Mouse (Mus musculus) stomach, postnatal 0 days (tissue): ENCODE results near the gene AC109138.7. TPM values are rescaled to one million over a fixed set of nuclear protein-coding genes. Genes with fewer than 3 reads are reported as not detected.

ENCODE experiments used
- ATAC-seq: fragments of 200-750 bp; cut with Nextera tagmentation; 2 replicates; pipeline ENCODE4 v1.8.0; 2017; ENCODE audit not compliant: low FRiP score, low TSS enrichment
- DNase-seq: peaks from one replicate; pipeline ENCODE4 v3.0.0-alpha.2; 2016; ENCODE audit warnings: low spot score
- H3K27ac ChIP-seq: fragments of 300-500 bp; sonication (generic); replicated peaks from 2 replicates; pipeline ENCODE4 v1.5.1; 2014; ENCODE audit warnings: mild to moderate bottlenecking, control low read depth
- H3K27me3 ChIP-seq: fragments of 300-500 bp; sonication (generic); 2 replicates; pipeline ENCODE4 v1.6.1; 2014; ENCODE audit warnings: low read length; ENCODE audit not compliant: control insufficient read depth, insufficient read depth
- H3K36me3 ChIP-seq: fragments of 300-500 bp; sonication (generic); 2 replicates; pipeline ENCODE4 v1.6.1; 2014; ENCODE audit warnings: low read length, mixed read lengths; ENCODE audit not compliant: control insufficient read depth, insufficient read depth
- H3K4me1 ChIP-seq: fragments of 300-500 bp; sonication (generic); replicated peaks from 2 replicates; pipeline ENCODE4 v1.6.1; 2014; ENCODE audit warnings: antibody characterized with exemption; ENCODE audit not compliant: control insufficient read depth, insufficient read depth
- H3K4me2 ChIP-seq: fragments of 300-500 bp; sonication (generic); replicated peaks from 2 replicates; pipeline ENCODE4 v1.6.1; 2014; ENCODE audit warnings: low read depth, mild to moderate bottlenecking, control low read depth, moderate library complexity
- H3K4me3 ChIP-seq: fragments of 300-500 bp; sonication (generic); 2 replicates; pipeline ENCODE4 v1.5.1; 2014; ENCODE audit warnings: low read depth, low read length, control low read depth
- H3K9ac ChIP-seq: fragments of 300-500 bp; sonication (generic); 2 replicates; pipeline ENCODE4 v1.6.1; 2014; ENCODE audit warnings: mild to moderate bottlenecking, low read length, control low read depth, mixed read lengths
- H3K9me3 ChIP-seq: fragments of 300-500 bp; sonication (generic); 2 replicates; pipeline ENCODE4 v1.6.1; 2016; ENCODE audit warnings: low read length; ENCODE audit not compliant: control insufficient read depth
- CTCF ChIP-seq: IDR thresholded peaks from 2 replicates; pipeline ENCODE4 v1.5.1; 2016; ENCODE audit warnings: antibody characterized with exemption, low read depth, mild to moderate bottlenecking, moderate library complexity
- EP300 ChIP-seq: optimal IDR thresholded peaks from 2 replicates; pipeline ENCODE3; 2016; ENCODE audit warnings: antibody characterized with exemption
- WGBS: fragments of 180-500 bp; shearing (Covaris S2); extraction: QIAGEN DNeasy Blood & Tissue Kit; methylation state at CpG from one replicate; pipeline ENCODE4 v1.1.7; 2014; 5-methylcytosine and 5-hydroxymethylcytosine counted together
- microRNA-seq: library from miRNA; unstranded; fragments of <30 nt; microRNA quantifications from one replicate; pipeline ENCODE4, GENCODE M21; 2016
- polyA plus RNA-seq: library from polyadenylated mRNA; unstranded; fragments of >200 nt; fragmentation: Nextera tagmentation; extraction: Ambion mirVana; gene quantifications from 2 replicates; pipeline ENCODE4 v1.2.1, GENCODE M21; 2015

Gene AC109138.7
- polyA plus RNA-seq, 1 experiment from 2014 or later = not detected

GRCm38 (mm10) chr19:4270972-4271371 is 56.8 kb downstream of the AC109138.7 start:
- H3K36me3 ChIP-seq = no peaks in the 10 kb centered on the region
- no peak overlapping the region for H3K4me2 ChIP-seq
- no peak for DNase-seq
- no peak for ATAC-seq
- no peaks in the 10 kb centered on the region for H3K4me1 ChIP-seq
- H3K27me3 ChIP-seq = no peaks in the 10 kb centered on the region
- no peak overlapping the region for H3K4me3 ChIP-seq
- no peaks in the 10 kb centered on the region for H3K9me3 ChIP-seq
- no peak overlapping the region for H3K9ac ChIP-seq
- 96% methylated on average over 11 of the region's 11 CpGs for WGBS
- H3K27ac ChIP-seq = no peak overlapping the region
- TF ChIP-seq EP300 (no peak), CTCF (no peak)

- 95% methylated on average over 1 of the region's 1 CpGs for WGBS
- TF ChIP-seq CTCF (peak; percentile 58), EP300 (no peak)
- Histone ChIP-seq H3K4me1 (no peaks in the 10 kb centered on the region), H3K9ac (no peak overlapping the region), H3K4me2 (no peak overlapping the region), H3K4me3 (no peak overlapping the region), H3K36me3 (no peaks in the 10 kb centered on the region), H3K27ac (no peak overlapping the region), H3K9me3 (no peaks in the 10 kb centered on the region), H3K27me3 (no peaks in the 10 kb centered on the region)
- ATAC-seq = no peak
- peak; percentile 50 for DNase-seq
Measured at GRCm38 (mm10) chr19:4279487-4279886, 65.3 kb downstream of the AC109138.7 start.

GRCm38 (mm10) chr19:4280425-4280824 is 66.3 kb downstream of the AC109138.7 start:
- WGBS = 91% methylated on average over 9 of the region's 9 CpGs
- Histone ChIP-seq H3K4me2 (no peak overlapping the region), H3K9ac (no peak overlapping the region), H3K4me1 (no peaks in the 10 kb centered on the region), H3K36me3 (no peaks in the 10 kb centered on the region), H3K9me3 (no peaks in the 10 kb centered on the region), H3K27ac (no peak overlapping the region), H3K27me3 (no peaks in the 10 kb centered on the region), H3K4me3 (no peak overlapping the region)
- no peak for ATAC-seq
- no peak for TF ChIP-seq CTCF
- no peak for TF ChIP-seq EP300
- DNase-seq = no peak

Small RNAs within 50 kb of the gene (microRNA-seq; reads per million reads assigned to microRNA genes)
- gene Gm26115 = not detected
- gene Mir6985 = 2.6 reads per million

Other genes starting within 250 kb of the AC109138.7 start
- gene Aldh3b2, start 242.0 kb upstream of the AC109138.7 start, polyA plus RNA-seq = 75.8 and 84.1 TPM in 2 replicates
- gene Acy3, start 227.8 kb upstream of the AC109138.7 start, polyA plus RNA-seq = 9.9 TPM in 2 replicates
- gene Tbx10, start 221.6 kb upstream of the AC109138.7 start, polyA plus RNA-seq = 0.05 TPM in 1 of 2 replicates, not detected in the other
- gene Nudt8, start 213.8 kb upstream of the AC109138.7 start, polyA plus RNA-seq = 39.3 and 40.7 TPM in 2 replicates
- gene Gm49405, start 213.7 kb upstream of the AC109138.7 start, polyA plus RNA-seq = 1.1 and 1.3 TPM in 2 replicates
- 1.2 and 1.7 TPM in 2 replicates for gene Doc2g, start 211.0 kb upstream of the AC109138.7 start, polyA plus RNA-seq
- gene Ndufv1, start 201.6 kb upstream of the AC109138.7 start, polyA plus RNA-seq = 213 and 216 TPM in 2 replicates
- 1,012 and 1,081 TPM in 2 replicates for gene Gstp1, start 176.4 kb upstream of the AC109138.7 start, polyA plus RNA-seq
- gene Gstp2, start 168.3 kb upstream of the AC109138.7 start, polyA plus RNA-seq = 85.2 and 93.1 TPM in 2 replicates
- 7.1 and 9.7 TPM in 2 replicates for gene Gstp3, start 154.8 kb upstream of the AC109138.7 start, polyA plus RNA-seq
- gene Cabp2, start 132.8 kb upstream of the AC109138.7 start, polyA plus RNA-seq = not detected in 2 replicates
- gene Cdk2ap2, start 117.2 kb upstream of the AC109138.7 start, polyA plus RNA-seq = 129 and 134 TPM in 2 replicates
- gene Pitpnm1, start 114.4 kb upstream of the AC109138.7 start, polyA plus RNA-seq = 8.3 and 11.2 TPM in 2 replicates
- 47.0 and 48.0 TPM in 2 replicates for gene Aip, start 88.5 kb upstream of the AC109138.7 start, polyA plus RNA-seq
- 0.02 TPM in 1 of 2 replicates, not detected in the other for gene Gpr152, start 74.6 kb upstream of the AC109138.7 start, polyA plus RNA-seq
- gene Cabp4, start 70.3 kb upstream of the AC109138.7 start, polyA plus RNA-seq = 0.05 TPM in 1 of 2 replicates, not detected in the other
- 127 and 133 TPM in 2 replicates for gene Coro1b, start 65.7 kb upstream of the AC109138.7 start, polyA plus RNA-seq
- 1.1 and 1.3 TPM in 2 replicates for gene Ptprcap, start 60.8 kb upstream of the AC109138.7 start, polyA plus RNA-seq
- gene Rps6kb2, start 51.0 kb upstream of the AC109138.7 start, polyA plus RNA-seq = 41.1 and 49.3 TPM in 2 replicates
- gene Carns1, start 38.9 kb upstream of the AC109138.7 start, polyA plus RNA-seq = 1.5 TPM in 2 replicates
- 2.3 and 2.9 TPM in 2 replicates for gene Tbc1d10c, start 23.1 kb upstream of the AC109138.7 start, polyA plus RNA-seq
- 497 and 506 TPM in 2 replicates for gene Ppp1ca, start 22.3 kb upstream of the AC109138.7 start, polyA plus RNA-seq
- gene Rad9a, start 12.7 kb upstream of the AC109138.7 start, polyA plus RNA-seq = 11.0 and 11.3 TPM in 2 replicates
- gene Clcf1, start 119 bp upstream of the AC109138.7 start, polyA plus RNA-seq = 3.2 and 3.6 TPM in 2 replicates
- gene Pold4, start 17.5 kb downstream of the AC109138.7 start, polyA plus RNA-seq = 42.8 and 45.0 TPM in 2 replicates
- 36.9 and 41.0 TPM in 2 replicates for gene Ssh3, start 54.8 kb downstream of the AC109138.7 start, polyA plus RNA-seq
- 5.0 and 5.2 TPM in 2 replicates for gene Ankrd13d, start 68.8 kb downstream of the AC109138.7 start, polyA plus RNA-seq
- gene Grk2, start 91.9 kb downstream of the AC109138.7 start, polyA plus RNA-seq = 19.3 and 25.5 TPM in 2 replicates
- 12.9 and 15.0 TPM in 2 replicates for gene Kdm2a, start 183.9 kb downstream of the AC109138.7 start, polyA plus RNA-seq
- gene Rhod, start 225.1 kb downstream of the AC109138.7 start, polyA plus RNA-seq = 45.5 and 48.0 TPM in 2 replicates